Mouse (Mus musculus): ENCODE data around the gene Pgls. TPM values are rescaled to one million over a fixed set of nuclear protein-coding genes. Genes with fewer than 3 reads are reported as not detected.

Gene Pgls
- polyA plus RNA-seq, 1 experiment from 2014 or later = 177 TPM

GRCm38 (mm10) chr8:71612141-71612540 lies 20.2 kb downstream of the Pgls start:
- H3K4me1 ChIP-seq (ENCODE audit: insufficient read depth, low read depth, low read length) = peaks cover 4% of the 10 kb centered on the region; the same call in 1 of the 2 replicates
- no peak for ATAC-seq
- peak overlapping the region; percentile 61 for H3K4me2 ChIP-seq (replicated peaks; ENCODE audit: low read depth, low read length)
- no peak overlapping the region for H3K9ac ChIP-seq (replicated peaks; ENCODE audit: low read depth)
- 26% methylated on average over 5 of the region's 5 CpGs for whole genome bisulfite sequencing
- no peak for TF ChIP-seq CTCF (IDR thresholded peaks at IDR 0.05)
- TF ChIP-seq EP300 (IDR thresholded peaks at IDR 0.05) = no peak
- H3K9me3 ChIP-seq (ENCODE audit: low read length) = no peaks in the 10 kb centered on the region
- H3K27me3 ChIP-seq (replicated peaks; ENCODE audit: insufficient read depth, low read length) = no peaks in the 10 kb centered on the region
- DNase-seq (ENCODE audit: low spot score) = no peak
- peak overlapping the region; percentile 85; the same call in 1 of the 2 replicates for H3K4me3 ChIP-seq (ENCODE audit: low read depth, low read length)
- peaks cover 9% of the 10 kb centered on the region; the same call in 1 of the 2 replicates for H3K36me3 ChIP-seq (ENCODE audit: insufficient read depth, low read length)
- H3K27ac ChIP-seq (ENCODE audit: low read length) = no peak overlapping the region

GRCm38 (mm10) chr8:71613418-71613817 lies 21.4 kb downstream of the Pgls start:
- H3K4me2 ChIP-seq (replicated peaks; ENCODE audit: low read depth, low read length) = no peak overlapping the region
- no peak overlapping the region for H3K4me3 ChIP-seq (ENCODE audit: low read depth, low read length)
- no peak overlapping the region for H3K9ac ChIP-seq (replicated peaks; ENCODE audit: low read depth)
- no peak overlapping the region for H3K27ac ChIP-seq (ENCODE audit: low read length)
- H3K36me3 ChIP-seq (ENCODE audit: insufficient read depth, low read length) = peaks cover 18% of the 10 kb centered on the region
- peaks cover 4% of the 10 kb centered on the region; the same call in 1 of the 2 replicates for H3K4me1 ChIP-seq (ENCODE audit: insufficient read depth, low read depth, low read length)
- 25% methylated on average over 4 of the region's 4 CpGs for WGBS
- peak; percentile 34 for DNase-seq (ENCODE audit: low spot score)
- ATAC-seq = no peak
- no peaks in the 10 kb centered on the region for H3K27me3 ChIP-seq (replicated peaks; ENCODE audit: insufficient read depth, low read length)
- no peaks in the 10 kb centered on the region for H3K9me3 ChIP-seq (ENCODE audit: low read length)
- TF ChIP-seq EP300 (IDR thresholded peaks at IDR 0.05) (no peak), CTCF (IDR thresholded peaks at IDR 0.05) (no peak)

GRCm38 (mm10) chr8:71619786-71620185 lies 27.8 kb downstream of the Pgls start:
- Histone ChIP-seq H3K36me3 (ENCODE audit: insufficient read depth, low read length) (peaks cover 54% of the 10 kb centered on the region), H3K27ac (ENCODE audit: low read length) (no peak overlapping the region), H3K9ac (replicated peaks; ENCODE audit: low read depth) (no peak overlapping the region), H3K4me3 (ENCODE audit: low read depth, low read length) (no peak overlapping the region), H3K9me3 (ENCODE audit: low read length) (no peaks in the 10 kb centered on the region), H3K4me2 (replicated peaks; ENCODE audit: low read depth, low read length) (no peak overlapping the region), H3K27me3 (replicated peaks; ENCODE audit: insufficient read depth, low read length) (no peaks in the 10 kb centered on the region), H3K4me1 (ENCODE audit: insufficient read depth, low read depth, low read length) (no peaks in the 10 kb centered on the region)
- DNase-seq (ENCODE audit: low spot score) (no peak), ATAC-seq (no peak)
- 98% methylated on average over 2 of the region's 2 CpGs for WGBS
- TF ChIP-seq EP300 (IDR thresholded peaks at IDR 0.05) (no peak), CTCF (IDR thresholded peaks at IDR 0.05) (no peak)

DNA sequence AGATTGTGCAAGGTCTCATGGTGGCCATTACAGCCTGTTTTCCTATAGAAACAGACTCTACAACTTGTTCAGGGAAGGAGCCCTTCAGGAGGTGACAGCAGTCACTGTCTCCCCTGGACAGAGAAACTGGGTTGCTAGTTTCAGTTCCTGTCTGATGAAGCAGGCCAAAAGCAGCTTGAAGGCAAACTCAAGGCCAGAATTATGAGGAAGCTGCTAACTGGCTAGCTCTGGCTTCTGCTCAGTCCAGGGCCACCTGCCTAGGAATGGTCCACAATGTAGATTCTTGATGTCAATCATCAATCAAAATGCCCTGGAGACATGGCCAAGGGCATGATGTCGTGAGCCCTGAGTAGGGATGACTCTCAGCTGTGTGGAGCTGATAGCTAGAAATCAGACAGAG lies 33.1 kb downstream of the Pgls start:
- Histone ChIP-seq H3K4me2 (replicated peaks; ENCODE audit: low read depth, low read length) (no peak overlapping the region), H3K9ac (replicated peaks; ENCODE audit: low read depth) (no peak overlapping the region), H3K27ac (ENCODE audit: low read length) (no peak overlapping the region), H3K4me1 (ENCODE audit: insufficient read depth, low read depth, low read length) (peaks cover 13% of the 10 kb centered on the region; the same call in 1 of the 2 replicates), H3K4me3 (ENCODE audit: low read depth, low read length) (no peak overlapping the region), H3K9me3 (ENCODE audit: low read length) (no peaks in the 10 kb centered on the region), H3K36me3 (ENCODE audit: insufficient read depth, low read length) (peaks cover 29% of the 10 kb centered on the region), H3K27me3 (replicated peaks; ENCODE audit: insufficient read depth, low read length) (0 out of 2 replicates have a peak, but pooled peaks cover 5% of the 10 kb centered on the region)
- DNase-seq (ENCODE audit: low spot score) = no peak
- WGBS = 76% methylated on average over 1 of the region's 1 CpGs
- ATAC-seq = no peak
- TF ChIP-seq EP300 (IDR thresholded peaks at IDR 0.05) = no peak
- TF ChIP-seq CTCF (IDR thresholded peaks at IDR 0.05) = no peak

DNA sequence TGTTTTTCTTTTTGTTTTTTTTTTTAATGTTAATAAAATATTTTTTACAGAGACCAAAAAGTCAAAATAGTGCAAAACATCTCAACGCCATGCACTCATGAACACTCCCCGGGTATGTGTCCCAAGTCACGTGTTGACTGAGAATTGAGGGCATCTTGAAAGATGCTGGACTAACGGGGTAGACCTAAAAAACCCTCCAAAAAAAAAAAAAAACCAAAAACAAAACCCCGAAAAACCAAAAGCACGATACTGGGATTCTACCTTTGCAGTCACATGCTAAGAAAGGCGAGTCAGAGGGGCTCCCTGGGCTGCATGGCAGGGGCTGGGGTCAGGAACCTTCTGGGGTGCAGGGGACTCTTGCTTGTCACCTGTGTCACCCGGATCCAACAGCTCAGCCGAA lies 34.8 kb downstream of the Pgls start:
- Histone ChIP-seq H3K9me3 (ENCODE audit: low read length) (no peaks in the 10 kb centered on the region), H3K9ac (replicated peaks; ENCODE audit: low read depth) (no peak overlapping the region), H3K4me3 (ENCODE audit: low read depth, low read length) (no peak overlapping the region), H3K27ac (ENCODE audit: low read length) (no peak overlapping the region), H3K36me3 (ENCODE audit: insufficient read depth, low read length) (peaks cover 29% of the 10 kb centered on the region), H3K4me1 (ENCODE audit: insufficient read depth, low read depth, low read length) (peaks cover 13% of the 10 kb centered on the region; the same call in 1 of the 2 replicates), H3K27me3 (replicated peaks; ENCODE audit: insufficient read depth, low read length) (0 out of 2 replicates have a peak, but pooled peaks cover 7% of the 10 kb centered on the region), H3K4me2 (replicated peaks; ENCODE audit: low read depth, low read length) (no peak overlapping the region)
- TF ChIP-seq EP300 (IDR thresholded peaks at IDR 0.05) = no peak
- no peak for TF ChIP-seq CTCF (IDR thresholded peaks at IDR 0.05)
- 77% methylated on average over 9 of the region's 9 CpGs for WGBS
- DNase-seq (ENCODE audit: low spot score) = no peak
- ATAC-seq = no peak

- peak; percentile 32 for DNase-seq (ENCODE audit: low spot score)
- Histone ChIP-seq H3K4me1 (ENCODE audit: insufficient read depth, low read depth, low read length) (peaks cover 13% of the 10 kb centered on the region; the same call in 1 of the 2 replicates), H3K9ac (replicated peaks; ENCODE audit: low read depth) (no peak overlapping the region), H3K4me2 (replicated peaks; ENCODE audit: low read depth, low read length) (0 out of 2 replicates have a peak overlapping the region, but pooled peaks have one; percentile 11), H3K36me3 (ENCODE audit: insufficient read depth, low read length) (peaks cover 22% of the 10 kb centered on the region), H3K27ac (ENCODE audit: low read length) (peak overlapping the region; percentile 66), H3K9me3 (ENCODE audit: low read length) (no peaks in the 10 kb centered on the region), H3K27me3 (replicated peaks; ENCODE audit: insufficient read depth, low read length) (0 out of 2 replicates have a peak, but pooled peaks cover 7% of the 10 kb centered on the region), H3K4me3 (ENCODE audit: low read depth, low read length) (no peak overlapping the region)
- TF ChIP-seq CTCF (IDR thresholded peaks at IDR 0.05) = peak; percentile 33; the same call in 1 of the 2 replicates
- no peak for TF ChIP-seq EP300 (IDR thresholded peaks at IDR 0.05)
- 39% methylated on average over 9 of the region's 9 CpGs for WGBS
- peak; percentile 32; the same call in 1 of the 2 replicates for ATAC-seq
Measured at GRCm38 (mm10) chr8:71627265-71628099, 35.5 kb downstream of the Pgls start.
